Mouse (Mus musculus) mature B cell (primary cell): ENCODE measurements around the gene Tspyl4.

Experiments used
- in situ Hi-C: fragments of 300-500 bp; cut with MboI; formaldehyde crosslinking; loops from 2 replicates; pipeline ENCODE4 v1.14.3; 2019

Tspyl4 gene

DNA sequence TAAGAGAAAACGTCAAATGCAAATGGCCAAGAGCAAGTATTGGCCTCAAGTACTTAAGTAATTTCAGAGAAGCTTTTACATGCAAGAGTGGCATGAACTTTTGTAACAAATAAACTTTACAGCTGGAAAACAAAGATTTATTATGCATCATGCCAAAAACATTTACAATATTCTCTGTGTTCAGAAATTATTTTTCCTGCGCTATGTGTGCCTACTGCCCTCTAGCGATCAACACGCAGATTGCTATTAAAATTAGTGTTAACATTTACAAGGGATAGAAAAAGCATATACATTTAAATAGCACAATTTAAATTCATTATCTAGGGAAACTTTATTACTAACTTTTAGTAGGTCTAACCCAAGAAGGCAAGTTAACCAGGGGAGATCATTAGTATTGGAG, 29.5 kb downstream of the Tspyl4 start:
- in situ Hi-C loops, result no loop called here

DNA sequence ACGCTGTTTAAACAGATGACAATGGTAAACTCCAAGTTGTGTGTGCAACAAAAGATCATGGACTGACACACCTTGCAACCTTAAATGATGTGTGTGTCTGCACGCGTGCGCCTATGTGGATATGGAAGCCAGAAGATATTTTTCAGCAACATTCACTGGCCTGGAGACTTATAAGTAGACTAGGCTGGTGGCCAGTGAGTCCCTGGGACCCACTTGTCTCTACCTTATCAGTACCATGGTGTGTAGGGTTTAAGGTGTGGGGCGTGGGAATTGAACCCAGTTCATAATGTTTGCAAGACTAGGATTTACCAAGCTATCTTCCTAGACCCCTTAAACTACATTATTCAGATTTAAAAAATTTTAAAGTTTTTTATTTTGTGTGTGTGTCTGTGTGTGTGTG, 29.9 kb downstream of the Tspyl4 start:
- in situ Hi-C loops, result no loop called here

DNA sequence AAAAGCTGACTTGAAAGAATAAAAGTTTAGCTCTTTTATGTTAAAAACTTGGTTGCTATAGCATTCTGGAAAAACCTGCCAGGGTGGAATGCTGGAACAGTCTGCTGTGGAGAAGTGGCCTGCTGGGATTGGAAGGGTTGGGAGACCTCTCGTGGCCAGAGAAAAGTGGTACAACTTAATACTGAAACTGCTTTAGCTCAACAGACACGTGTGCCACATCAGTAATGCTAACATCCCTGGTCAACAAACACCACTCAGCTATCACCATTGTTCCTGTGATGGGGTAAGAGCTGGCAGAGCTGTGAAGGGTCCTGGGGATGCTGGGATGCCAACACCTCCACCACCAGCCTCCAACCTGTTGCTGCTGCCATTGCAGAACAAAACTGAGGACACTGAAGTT, 31.1 kb downstream of the Tspyl4 start:
- in situ Hi-C loops, result no loop called here

- in situ Hi-C loops, result no loop called here
Measured at GRCm38 (mm10) chr10:34341014-34341413, 43.8 kb downstream of the Tspyl4 start.

DNA sequence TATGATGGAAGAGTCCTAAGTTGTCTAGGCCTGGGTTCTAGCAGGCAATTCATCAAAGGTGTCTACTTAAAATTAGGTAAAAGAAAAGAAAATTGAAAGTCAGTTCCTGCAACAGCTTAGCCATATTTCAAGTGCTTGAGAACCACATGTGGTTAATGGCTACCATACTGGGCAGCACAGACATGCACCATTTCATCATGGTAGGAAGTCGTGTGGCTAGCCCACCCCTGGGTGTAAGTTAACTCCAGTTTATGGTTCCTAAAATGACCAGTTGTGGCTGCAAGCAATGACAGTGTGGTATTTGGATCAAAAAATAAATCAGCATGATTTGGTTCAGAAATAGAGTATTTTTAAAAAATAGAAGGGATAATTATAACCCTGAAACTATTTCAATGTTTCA, 44.6 kb downstream of the Tspyl4 start:
- in situ Hi-C loops, result no loop called here
